Mouse (Mus musculus) stomach, embryonic 16.5 days (tissue): Measurements from ENCODE around the gene Xpnpep3. TPM values are rescaled to one million over a fixed set of nuclear protein-coding genes. Genes with fewer than 3 reads are reported as not detected.
"Not testable (repeated sequence)": the region's sequence is repeated elsewhere in the genome, so short reads cannot be mapped to it uniquely, and the experiment has no call there.

Source experiments
- ATAC-seq: fragments of 200-750 bp; cut with Nextera tagmentation; 2 replicates; pipeline ENCODE4 v1.8.0; 2017; ENCODE audit warnings: moderate number of reproducible peaks, moderate TSS enrichment; ENCODE audit not compliant: insufficient read depth, low FRiP score
- H3K27ac ChIP-seq: fragments of 300-500 bp; sonication (generic); 2 replicates; pipeline ENCODE4 v1.5.1; 2014; ENCODE audit warnings: low read length
- H3K27me3 ChIP-seq: fragments of 300-500 bp; sonication (generic); 2 replicates; pipeline ENCODE4 v1.6.1; 2014; ENCODE audit warnings: low read length, control low read depth, mixed read lengths; ENCODE audit not compliant: control insufficient read depth, insufficient read depth
- H3K36me3 ChIP-seq: fragments of 300-500 bp; sonication (generic); 2 replicates; pipeline ENCODE4 v1.6.1; 2014; ENCODE audit warnings: low read length; ENCODE audit not compliant: control insufficient read depth, insufficient read depth
- H3K4me1 ChIP-seq: fragments of 300-500 bp; sonication (generic); 2 replicates; pipeline ENCODE4 v1.6.1; 2014; ENCODE audit warnings: low read length, control low read depth, mixed read lengths; ENCODE audit not compliant: control insufficient read depth, insufficient read depth
- H3K4me2 ChIP-seq: fragments of 300-500 bp; sonication (generic); 2 replicates; pipeline ENCODE4 v1.6.1; 2014; ENCODE audit warnings: low read depth, low read length, mixed read lengths
- H3K4me3 ChIP-seq: fragments of 300-500 bp; sonication (generic); replicated peaks from 2 replicates; pipeline ENCODE4 v1.5.1; 2014; ENCODE audit warnings: mild to moderate bottlenecking, low read length
- H3K9ac ChIP-seq: fragments of 300-500 bp; sonication (generic); 2 replicates; pipeline ENCODE4 v1.6.1; 2014; ENCODE audit warnings: low read length
- H3K9me3 ChIP-seq: fragments of 300-500 bp; sonication (generic); replicated peaks from 2 replicates; pipeline ENCODE4 v1.6.1; 2016; ENCODE audit warnings: low read length, control low read depth; ENCODE audit not compliant: control insufficient read depth
- WGBS: fragments of 180-500 bp; shearing (Covaris S2); extraction: QIAGEN DNeasy Blood & Tissue Kit; methylation state at CpG from one replicate; pipeline ENCODE4 v1.1.7; 2014; 5-methylcytosine and 5-hydroxymethylcytosine counted together
- polyA plus RNA-seq: library from polyadenylated mRNA; unstranded; fragments of >200 nt; fragmentation: Nextera tagmentation; extraction: Ambion mirVana; gene quantifications from 2 replicates; pipeline ENCODE4 v1.2.1, GENCODE M21; 2015

Gene Xpnpep3
- polyA plus RNA-seq, 1 experiment from 2014 or later, result 11.1 TPM

DNA sequence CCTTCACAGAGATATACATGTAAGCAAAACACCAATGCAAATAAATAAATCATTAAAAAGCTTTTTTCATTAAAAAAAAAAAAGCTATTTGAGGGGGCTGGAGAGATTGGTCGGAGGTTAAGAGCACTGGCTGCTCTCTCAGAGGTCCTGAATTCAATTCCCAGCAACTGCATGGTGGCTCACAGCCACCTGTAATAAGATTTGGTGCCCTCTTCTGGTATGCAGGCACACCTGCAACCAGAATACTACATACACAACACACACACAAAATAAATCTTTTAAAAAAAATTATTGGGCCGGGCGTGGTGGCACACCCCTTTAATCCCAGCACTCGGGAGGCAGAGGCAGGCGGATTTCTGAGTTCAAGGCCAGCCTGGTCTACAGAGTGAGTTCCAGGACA lies 13.6 kb upstream of the Xpnpep3 start:
- Histone ChIP-seq H3K9ac (no peak overlapping the region), H3K27ac (no peak overlapping the region), H3K4me2 (no peak overlapping the region), H3K9me3 (no peaks in the 10 kb centered on the region), H3K4me3 (no peak overlapping the region), H3K27me3 (no peaks in the 10 kb centered on the region), H3K4me1 (no peaks in the 10 kb centered on the region), H3K36me3 (peaks cover 30% of the 10 kb centered on the region)
- WGBS, result 92% methylated on average over 5 of the region's 5 CpGs
- no peak for ATAC-seq

DNA sequence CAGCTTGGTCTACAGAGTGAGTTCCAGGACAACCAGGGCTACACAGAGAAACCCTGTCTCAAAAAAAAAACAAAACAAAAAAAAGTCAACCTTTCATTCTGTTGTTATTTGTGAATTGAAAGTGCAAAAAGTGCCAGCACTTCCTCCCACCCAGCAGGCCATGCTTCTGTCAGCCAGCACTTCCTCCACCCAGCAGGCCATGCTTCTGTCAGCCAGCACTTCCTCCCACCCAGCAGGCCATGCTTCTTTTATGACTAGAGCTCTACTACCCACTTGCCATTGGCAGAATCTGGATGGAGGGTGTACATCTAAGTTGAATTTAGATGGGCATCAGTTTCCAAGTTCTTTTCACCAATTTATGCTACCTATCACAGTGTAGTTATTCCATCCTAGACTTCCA lies 6.9 kb upstream of the Xpnpep3 start:
- H3K36me3 ChIP-seq, result peaks cover 12% of the 10 kb centered on the region
- ATAC-seq, result no peak
- no peak overlapping the region for H3K9ac ChIP-seq
- no peak overlapping the region for H3K4me3 ChIP-seq
- peaks cover 12% of the 10 kb centered on the region; the same call in 1 of the 2 replicates for H3K4me1 ChIP-seq
- H3K9me3 ChIP-seq, result no peaks in the 10 kb centered on the region
- no peak overlapping the region for H3K4me2 ChIP-seq
- no peaks in the 10 kb centered on the region for H3K27me3 ChIP-seq
- no peak overlapping the region for H3K27ac ChIP-seq

DNA sequence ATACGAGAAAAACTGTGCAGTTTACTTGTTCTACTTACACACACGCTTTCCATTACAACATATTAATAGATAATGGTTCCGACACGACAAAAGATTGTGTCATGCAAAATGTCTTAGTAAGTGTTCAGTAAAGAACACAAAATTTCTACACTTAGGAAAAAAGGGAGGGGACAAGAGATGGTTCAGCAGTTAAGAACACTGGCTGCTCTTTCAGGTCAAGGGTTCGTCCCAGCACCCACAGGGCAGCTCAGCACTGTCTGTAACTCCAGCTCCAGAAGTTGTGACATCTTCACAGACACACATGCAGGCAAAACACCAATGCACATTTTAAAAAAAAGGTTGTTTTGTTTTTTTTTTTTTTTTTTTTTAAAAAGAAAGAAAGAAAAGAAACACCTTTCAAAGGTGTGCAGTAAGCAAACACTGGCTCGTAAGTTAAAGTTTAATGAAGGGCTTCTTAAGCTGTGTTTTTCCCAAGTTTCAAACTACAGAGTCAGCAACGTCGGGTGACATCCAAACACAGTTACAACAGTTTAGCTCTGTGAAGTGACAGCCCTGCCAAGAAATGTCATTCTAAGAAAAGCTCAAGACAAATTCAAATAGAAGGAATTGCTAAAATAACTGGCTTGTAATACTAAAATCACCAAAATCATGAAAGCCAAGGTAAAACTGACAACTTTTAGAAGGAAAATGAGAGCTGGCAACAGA lies 5.6 kb upstream of the Xpnpep3 start:
- H3K27ac ChIP-seq, result no peak overlapping the region
- peaks cover 17% of the 10 kb centered on the region for H3K4me1 ChIP-seq
- H3K4me3 ChIP-seq, result no peak overlapping the region
- H3K9me3 ChIP-seq, result no peaks in the 10 kb centered on the region
- no peak overlapping the region for H3K4me2 ChIP-seq
- WGBS, result 76% methylated on average over 8 of the region's 8 CpGs
- no peaks in the 10 kb centered on the region for H3K27me3 ChIP-seq
- H3K9ac ChIP-seq, result no peak overlapping the region
- H3K36me3 ChIP-seq, result peaks cover 5% of the 10 kb centered on the region
- ATAC-seq, result no peak

DNA sequence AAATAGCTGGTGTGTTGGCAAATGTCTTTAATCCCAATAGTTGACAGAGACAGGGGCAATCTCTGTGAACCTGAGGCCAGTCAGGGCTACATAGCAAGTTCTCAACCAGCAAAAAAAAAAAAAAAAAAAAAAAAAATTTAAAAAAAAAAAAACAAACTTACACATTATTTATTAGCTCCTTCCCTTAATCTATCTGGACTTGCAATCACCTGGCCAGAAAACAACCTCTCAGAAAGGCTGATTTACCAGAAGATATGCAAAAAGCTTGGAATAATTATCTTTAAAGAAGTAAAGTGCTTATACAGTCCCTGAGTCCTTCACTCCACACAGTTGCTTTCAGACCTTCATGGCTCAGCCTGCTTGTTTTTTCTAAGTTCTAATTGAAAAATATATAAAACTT lies 1.7 kb upstream of the Xpnpep3 start:
- H3K9ac ChIP-seq, result peak overlapping the region; percentile 97
- H3K9me3 ChIP-seq, result no peaks in the 10 kb centered on the region
- peak overlapping the region; percentile 80 for H3K4me2 ChIP-seq
- peaks cover 22% of the 10 kb centered on the region for H3K4me1 ChIP-seq
- H3K27me3 ChIP-seq, result no peaks in the 10 kb centered on the region
- no peak for ATAC-seq
- H3K36me3 ChIP-seq, result no peaks in the 10 kb centered on the region
- H3K4me3 ChIP-seq, result peak overlapping the region; percentile 100
- H3K27ac ChIP-seq, result no peak overlapping the region

DNA sequence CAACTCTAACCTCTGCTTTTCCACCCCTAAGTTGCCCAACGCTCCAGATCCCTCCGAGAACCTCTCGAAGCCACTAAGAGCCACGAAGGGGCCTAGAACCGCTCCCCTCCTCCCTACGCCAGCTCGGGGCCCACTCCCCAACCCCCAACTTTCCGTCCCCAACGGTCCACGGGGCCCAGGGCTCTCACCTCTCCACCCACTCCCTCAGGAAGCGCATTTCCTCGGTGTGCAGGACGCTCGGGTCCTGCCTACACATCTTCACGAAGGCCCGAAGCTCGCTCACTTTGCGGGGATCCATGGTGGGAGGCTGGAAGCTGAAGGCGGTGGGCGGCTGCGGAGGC lies 671 bp upstream of the Xpnpep3 start:
- Histone ChIP-seq H3K36me3 (no peaks in the 10 kb centered on the region), H3K4me2 (peak overlapping the region; percentile 80), H3K4me1 (peaks cover 22% of the 10 kb centered on the region), H3K9ac (peak overlapping the region; percentile 97), H3K9me3 (no peaks in the 10 kb centered on the region), H3K4me3 (peak overlapping the region; percentile 100), H3K27me3 (no peaks in the 10 kb centered on the region), H3K27ac (peak overlapping the region; percentile 96)
- under 1% methylated on average over 21 of the region's 21 CpGs for WGBS
- ATAC-seq, result peak; percentile 65; the same call in 1 of the 2 replicates

DNA sequence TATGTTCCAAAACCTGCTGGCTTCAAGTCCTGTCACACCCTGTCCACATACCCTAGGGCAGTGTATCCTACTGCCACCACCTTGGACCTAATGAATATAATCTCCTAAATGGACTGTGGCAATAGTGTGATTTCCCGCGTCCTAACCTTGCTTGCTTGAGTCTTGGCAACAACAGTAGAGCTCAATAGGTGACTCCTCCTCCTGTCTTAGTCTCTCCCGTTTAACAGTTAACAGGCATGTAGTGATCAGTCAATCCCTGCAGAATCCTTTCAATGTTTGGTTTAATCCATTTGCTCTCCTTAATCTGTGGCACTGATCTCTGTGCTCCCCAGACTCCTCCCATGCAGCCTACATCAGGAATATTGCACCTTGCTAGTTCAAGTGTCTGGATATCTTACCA lies 5.1 kb downstream of the Xpnpep3 start:
- ATAC-seq, result no peak
- H3K9ac ChIP-seq, result no peak overlapping the region
- no peaks in the 10 kb centered on the region for H3K9me3 ChIP-seq
- no peaks in the 10 kb centered on the region for H3K36me3 ChIP-seq
- H3K4me2 ChIP-seq, result no peak overlapping the region
- H3K4me3 ChIP-seq, result no peak overlapping the region
- H3K4me1 ChIP-seq, result peaks cover 5% of the 10 kb centered on the region; the same call in 1 of the 2 replicates
- 78% methylated on average over 3 of the region's 3 CpGs for WGBS
- H3K27me3 ChIP-seq, result no peaks in the 10 kb centered on the region
- H3K27ac ChIP-seq, result no peak overlapping the region

DNA sequence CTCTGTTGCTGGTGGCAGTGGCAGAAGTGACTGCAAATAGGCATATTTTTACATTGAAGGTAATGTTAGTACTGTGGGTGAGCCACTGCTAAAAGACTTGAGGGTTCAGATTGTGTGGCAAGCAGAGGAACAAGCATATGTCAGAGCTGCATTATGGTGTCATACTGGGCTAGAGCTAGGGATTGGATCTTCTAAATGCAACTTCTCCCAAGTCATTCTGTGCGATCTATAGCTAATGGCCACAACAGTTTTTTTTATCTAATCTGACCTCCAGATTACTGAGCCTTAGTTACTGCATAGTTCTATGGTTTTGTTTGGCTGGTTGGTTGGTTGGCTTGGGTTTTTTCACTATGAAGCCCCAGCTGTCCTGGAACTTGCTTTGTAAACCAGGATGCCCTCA lies 8.3 kb downstream of the Xpnpep3 start, which contains the start of gene Dnajb7:
Gene Dnajb7 (minus strand): TSS at position 101 of the 400 bp plus-strand sequence.
- H3K27me3 ChIP-seq, result no peaks in the 10 kb centered on the region
- H3K9ac ChIP-seq, result no peak within 1 kb of the TSS
- ATAC-seq, result no peak
- no peak within 1 kb of the TSS for H3K27ac ChIP-seq
- WGBS, result 94% methylated on average over 1 of the region's 1 CpGs
- H3K4me1 ChIP-seq, result no peaks in the 10 kb centered on the region
- no peak within 1 kb of the TSS for H3K4me2 ChIP-seq
- no peaks in the 10 kb centered on the region for H3K9me3 ChIP-seq
- no peak within 1 kb of the TSS for H3K4me3 ChIP-seq
- H3K36me3 ChIP-seq, result no peaks in the 10 kb centered on the region

DNA sequence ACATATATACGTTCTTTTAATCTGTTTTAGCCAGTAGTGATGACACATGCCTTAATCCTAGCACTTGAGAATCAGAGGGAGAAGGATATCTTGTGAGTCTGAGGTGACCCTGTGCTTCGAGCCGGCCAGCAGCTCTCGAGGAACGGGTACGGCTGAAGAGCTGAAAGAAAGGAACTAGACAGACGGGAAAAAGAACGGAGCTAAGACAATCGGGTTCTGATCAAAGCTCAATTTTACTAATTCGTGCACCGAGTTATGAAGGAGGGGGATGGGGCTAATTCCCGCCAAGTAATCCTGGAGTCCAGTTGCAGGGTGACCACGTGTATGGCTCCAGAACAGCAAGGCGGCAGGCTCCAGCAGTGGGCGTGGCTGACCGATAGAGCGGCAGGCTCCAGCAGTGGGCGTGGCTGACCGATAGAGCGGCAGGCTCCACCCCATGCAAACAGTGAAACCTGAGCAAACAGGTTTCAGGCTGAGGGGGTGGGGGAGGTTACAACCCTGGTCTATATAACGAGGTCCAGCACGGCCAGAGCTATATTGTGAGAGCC lies 16.9 kb downstream of the Xpnpep3 start:
- not testable (repeated sequence) for H3K27ac ChIP-seq, H3K9me3 ChIP-seq, H3K4me1 ChIP-seq, H3K36me3 ChIP-seq, H3K27me3 ChIP-seq
- Histone ChIP-seq H3K9ac (peak overlapping the region; percentile 41), H3K4me3 (peak overlapping the region; percentile 36), H3K4me2 (peak overlapping the region; percentile 59)
- peak; percentile 93 for ATAC-seq
- WGBS, result 7% methylated on average over 22 of the region's 22 CpGs

DNA sequence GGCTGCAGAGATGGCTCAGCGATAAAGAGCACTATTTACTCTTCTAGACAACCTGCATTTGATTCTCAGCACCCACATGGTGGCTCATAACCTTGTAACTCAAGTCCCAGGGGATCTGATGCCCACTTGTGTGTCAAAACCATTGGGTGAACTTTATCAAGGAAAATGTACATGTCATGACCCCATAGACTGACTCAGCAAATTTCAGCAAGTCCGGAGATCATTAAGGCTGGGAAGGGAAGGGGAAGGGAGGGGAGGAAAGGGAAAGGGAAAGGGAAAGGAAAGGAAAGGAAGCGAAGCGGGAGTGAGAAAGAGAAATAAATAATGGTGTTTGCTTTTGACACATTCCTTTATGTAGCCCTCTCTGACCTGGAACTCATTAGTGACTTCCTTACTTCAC lies 18.1 kb downstream of the Xpnpep3 start:
- Histone ChIP-seq H3K36me3 (no peaks in the 10 kb centered on the region), H3K4me1 (peaks cover 8% of the 10 kb centered on the region; the same call in 1 of the 2 replicates), H3K27me3 (no peaks in the 10 kb centered on the region), H3K9ac (no peak overlapping the region), H3K27ac (no peak overlapping the region), H3K9me3 (no peaks in the 10 kb centered on the region), H3K4me3 (no peak overlapping the region), H3K4me2 (no peak overlapping the region)
- no peak for ATAC-seq
- 86% methylated on average over 4 of the region's 4 CpGs for WGBS
